Mouse (Mus musculus): ENCODE results near the gene Asb3. TPM values are rescaled to one million over a fixed set of nuclear protein-coding genes. Genes with fewer than 3 reads are reported as not detected.
A peak's percentile ranks its signal among the peaks of the same experiment; 100 is the strongest.
"Not testable (repeated sequence)": the region's sequence is repeated elsewhere in the genome, so short reads cannot be mapped to it uniquely, and the experiment has no call there.

Asb3 gene
- polyA plus RNA-seq, 1 experiment from 2014 or later = 34.7 TPM

- 71% methylated on average over 5 of the region's 5 CpGs for WGBS
- Histone ChIP-seq H3K27me3 (no peaks in the 10 kb centered on the region), H3K4me1 (peaks cover 11% of the 10 kb centered on the region), H3K9me3 (peaks cover 10% of the 10 kb centered on the region), H3K36me3 (replicated peaks) (peaks cover 37% of the 10 kb centered on the region), H3K27ac (no peak overlapping the region), H3K4me3 (replicated peaks) (peak overlapping the region; percentile 76), H3K9ac (no peak overlapping the region), H3K4me2 (peak overlapping the region; percentile 73)
- no peak for ATAC-seq (ENCODE audit: low FRiP score)
Measured at GRCm38 (mm10) chr11:30952829-30953228, 67.6 kb downstream of the Asb3 start.

GRCm38 (mm10) chr11:30953469-30954154 is 68.4 kb downstream of the Asb3 start:
- Histone ChIP-seq H3K27ac (peak overlapping the region; percentile 87), H3K9me3 (peaks cover 13% of the 10 kb centered on the region), H3K36me3 (replicated peaks) (peaks cover 32% of the 10 kb centered on the region), H3K27me3 (no peaks in the 10 kb centered on the region), H3K9ac (peak overlapping the region; percentile 87), H3K4me3 (replicated peaks) (peak overlapping the region; percentile 76), H3K4me2 (peak overlapping the region; percentile 73), H3K4me1 (peaks cover 11% of the 10 kb centered on the region)
- ATAC-seq (ENCODE audit: low FRiP score) = peak; percentile 91
- 1% methylated on average over 29 of the region's 32 CpGs for WGBS

- peak; percentile 99 for ATAC-seq (ENCODE audit: low FRiP score)
- under 1% methylated on average over 40 of the region's 40 CpGs for WGBS
- H3K9ac ChIP-seq = peak within 1 kb of the TSS; percentile 87
- H3K36me3 ChIP-seq (replicated peaks) = peaks cover 26% of the 10 kb centered on the region
- no peaks in the 10 kb centered on the region for H3K27me3 ChIP-seq
- peak within 1 kb of the TSS; percentile 73 for H3K4me2 ChIP-seq
- H3K9me3 ChIP-seq = peaks cover 17% of the 10 kb centered on the region
- peak within 1 kb of the TSS; percentile 87 for H3K27ac ChIP-seq
- peaks cover 11% of the 10 kb centered on the region for H3K4me1 ChIP-seq
- peak within 1 kb of the TSS; percentile 76 for H3K4me3 ChIP-seq (replicated peaks)
Measured at GRCm38 (mm10) chr11:30954279-30954725, 69.1 kb downstream of the Asb3 start, which contains the start of gene Erlec1. Erlec1 (minus strand) TSS chr11:30954335.

DNA sequence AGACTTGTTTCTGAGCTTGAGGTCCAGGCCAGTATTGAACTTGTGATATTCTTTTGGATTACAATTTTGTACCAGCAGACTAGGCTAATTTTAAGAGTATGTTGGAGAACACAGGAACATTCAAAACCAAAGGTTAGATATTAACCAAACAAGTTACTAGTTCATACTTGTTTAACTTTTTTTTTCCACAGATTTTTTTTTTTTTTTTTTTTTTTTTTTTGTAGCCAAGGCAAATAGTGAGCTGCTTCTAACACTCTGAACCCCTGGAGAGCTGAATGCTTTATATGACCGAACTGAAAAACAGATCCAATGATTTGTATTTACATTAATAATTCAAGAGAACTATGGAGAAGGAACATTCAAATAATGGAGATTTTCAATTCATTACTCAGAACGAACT is 100.0 kb downstream of the Asb3 start:
- Histone ChIP-seq H3K9ac (no peak overlapping the region), H3K27ac (no peak overlapping the region), H3K4me1 (peaks cover 6% of the 10 kb centered on the region), H3K36me3 (replicated peaks) (no peaks in the 10 kb centered on the region), H3K27me3 (no peaks in the 10 kb centered on the region), H3K9me3 (no peaks in the 10 kb centered on the region), H3K4me2 (peak overlapping the region; percentile 79; the same call in 1 of the 2 replicates), H3K4me3 (replicated peaks) (no peak overlapping the region)
- no peak for ATAC-seq (ENCODE audit: low FRiP score)
- WGBS = 58% methylated on average over 2 of the region's 2 CpGs

DNA sequence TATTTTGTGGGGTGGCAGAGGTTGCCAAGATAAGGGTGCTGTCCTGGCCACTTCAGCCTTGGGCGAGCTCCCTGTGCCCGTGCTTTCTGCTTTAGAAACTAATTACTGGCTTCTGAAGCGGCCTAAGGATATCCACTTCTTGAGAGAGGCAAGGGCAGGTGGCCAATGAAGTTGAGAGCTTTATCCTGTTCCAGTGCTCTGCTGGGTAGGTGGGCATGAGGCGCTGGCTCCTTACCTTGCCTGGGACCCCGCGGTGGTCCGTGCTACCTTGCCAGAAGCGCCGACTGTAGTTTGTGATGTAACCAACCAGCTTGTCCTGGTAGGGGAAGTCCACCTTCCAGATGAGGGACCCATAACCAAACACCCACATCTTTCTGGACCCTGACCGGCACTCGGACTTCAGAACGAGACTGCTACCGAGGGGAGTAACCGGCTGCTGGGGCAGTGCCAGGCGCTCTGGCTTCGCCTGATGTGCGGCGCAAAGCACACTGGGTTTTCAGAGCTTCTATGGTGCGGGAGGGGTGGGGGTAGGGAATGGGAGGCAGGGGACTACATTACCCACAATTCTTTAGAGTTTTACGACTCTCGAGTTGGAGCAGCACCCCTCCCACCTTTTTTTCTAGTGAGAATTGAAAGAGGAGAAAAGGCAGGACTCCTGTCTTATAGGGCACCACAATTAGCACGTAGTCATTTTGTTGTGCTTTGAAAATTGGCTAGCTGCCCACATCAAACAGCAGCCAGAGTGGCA is 100.8 kb downstream of the Asb3 start, which contains the start of gene Chac2:
Gene Chac2 (minus strand): TSS at position 474 of the 748 bp plus-strand sequence.
- no peaks in the 10 kb centered on the region for H3K9me3 ChIP-seq
- H3K4me2 ChIP-seq = peak within 1 kb of the TSS; percentile 79
- peak within 1 kb of the TSS; percentile 65 for H3K27ac ChIP-seq
- 2% methylated on average over 22 of the region's 22 CpGs for WGBS
- no peaks in the 10 kb centered on the region for H3K36me3 ChIP-seq (replicated peaks)
- H3K4me3 ChIP-seq (replicated peaks) = peak within 1 kb of the TSS; percentile 59
- H3K27me3 ChIP-seq = no peaks in the 10 kb centered on the region
- peak within 1 kb of the TSS; percentile 70 for H3K9ac ChIP-seq
- peak; percentile 99 for ATAC-seq (ENCODE audit: low FRiP score)
- peaks cover 6% of the 10 kb centered on the region for H3K4me1 ChIP-seq

DNA sequence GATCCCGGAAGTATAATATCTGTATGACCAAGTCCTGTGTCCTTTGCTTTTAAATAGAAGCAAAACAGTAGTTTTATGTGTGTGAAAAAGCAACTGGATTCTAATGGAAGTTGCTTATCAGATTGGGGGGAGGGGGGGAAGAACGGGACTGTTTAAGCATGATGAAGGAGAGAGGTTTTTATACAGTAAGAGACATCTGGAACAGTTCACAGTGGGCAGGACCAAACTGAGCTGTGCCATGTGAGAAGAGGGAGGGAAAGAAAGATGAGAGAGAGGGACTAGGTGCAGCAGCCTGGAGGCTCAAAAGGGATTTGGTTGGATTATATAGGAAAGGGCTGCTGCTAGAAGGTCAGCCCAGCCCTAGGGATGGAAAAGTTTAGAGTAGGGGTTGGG is 101.4 kb downstream of the Asb3 start:
- peak overlapping the region; percentile 79 for H3K4me2 ChIP-seq
- H3K4me3 ChIP-seq (replicated peaks) = peak overlapping the region; percentile 59
- 7% methylated on average over 2 of the region's 2 CpGs for WGBS
- H3K4me1 ChIP-seq = peaks cover 6% of the 10 kb centered on the region
- no peaks in the 10 kb centered on the region for H3K9me3 ChIP-seq
- peak overlapping the region; percentile 65 for H3K27ac ChIP-seq
- peak; percentile 80 for ATAC-seq (ENCODE audit: low FRiP score)
- no peaks in the 10 kb centered on the region for H3K36me3 ChIP-seq (replicated peaks)
- H3K9ac ChIP-seq = peak overlapping the region; percentile 70
- no peaks in the 10 kb centered on the region for H3K27me3 ChIP-seq

DNA sequence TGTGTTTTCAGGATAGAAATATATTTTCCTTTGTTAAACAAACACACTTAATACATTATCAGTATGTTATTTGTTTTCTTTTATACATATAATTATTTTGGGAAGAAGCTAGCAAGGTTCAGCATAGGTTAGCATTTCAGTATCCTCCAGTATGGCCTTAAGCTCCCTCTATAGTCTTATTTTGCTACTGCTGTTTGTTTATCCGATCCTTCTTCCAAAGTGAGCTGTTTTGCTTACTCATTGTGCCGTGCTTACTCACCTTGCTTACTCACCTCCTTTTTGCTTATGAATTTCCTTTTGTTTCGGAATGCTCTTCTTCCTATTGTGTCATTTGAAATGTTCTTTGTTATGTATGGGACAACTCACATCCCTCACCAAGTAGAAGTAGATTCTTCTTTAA is 111.5 kb downstream of the Asb3 start:
- no peak for ATAC-seq (ENCODE audit: low FRiP score)
- Histone ChIP-seq H3K4me2 (no peak overlapping the region), H3K27me3 (no peaks in the 10 kb centered on the region), H3K9me3 (no peaks in the 10 kb centered on the region), H3K9ac (no peak overlapping the region), H3K4me1 (no peaks in the 10 kb centered on the region), H3K27ac (no peak overlapping the region), H3K4me3 (replicated peaks) (no peak overlapping the region), H3K36me3 (replicated peaks) (0 out of 2 replicates have a peak, but pooled peaks cover 2% of the 10 kb centered on the region)
- 91% methylated on average over 3 of the region's 3 CpGs for WGBS

DNA sequence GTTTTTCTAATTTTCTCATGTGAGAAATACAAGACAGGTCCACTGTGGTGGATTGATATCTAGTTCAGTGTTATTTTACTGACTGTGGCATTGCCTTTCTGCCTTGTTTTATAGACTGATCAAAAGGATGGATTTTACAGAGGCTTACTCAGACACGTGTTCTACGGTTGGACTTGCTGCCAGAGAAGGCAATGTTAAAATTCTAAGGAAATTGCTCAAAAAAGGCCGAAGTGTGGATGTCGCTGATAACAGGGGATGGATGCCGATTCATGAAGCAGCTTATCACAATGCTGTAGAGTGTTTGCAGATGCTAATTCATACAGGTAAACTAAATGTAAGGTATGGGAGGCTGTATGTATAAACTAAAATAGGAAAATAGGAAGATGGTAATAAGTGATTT is 113.0 kb downstream of the Asb3 start:
- WGBS = 92% methylated on average over 5 of the region's 5 CpGs
- Histone ChIP-seq H3K9me3 (no peaks in the 10 kb centered on the region), H3K36me3 (replicated peaks) (0 out of 2 replicates have a peak, but pooled peaks cover 2% of the 10 kb centered on the region), H3K27ac (no peak overlapping the region), H3K4me1 (no peaks in the 10 kb centered on the region), H3K27me3 (no peaks in the 10 kb centered on the region), H3K9ac (no peak overlapping the region), H3K4me2 (no peak overlapping the region), H3K4me3 (replicated peaks) (no peak overlapping the region)
- no peak for ATAC-seq (ENCODE audit: low FRiP score)

GRCm38 (mm10) chr11:30998704-30999103 is 113.5 kb downstream of the Asb3 start:
- no peaks in the 10 kb centered on the region for H3K4me1 ChIP-seq
- ATAC-seq (ENCODE audit: low FRiP score) = no peak
- H3K27me3 ChIP-seq = no peaks in the 10 kb centered on the region
- H3K36me3 ChIP-seq (replicated peaks) = 0 out of 2 replicates have a peak, but pooled peaks cover 2% of the 10 kb centered on the region
- no peak overlapping the region for H3K4me2 ChIP-seq
- H3K27ac ChIP-seq = no peak overlapping the region
- no peaks in the 10 kb centered on the region for H3K9me3 ChIP-seq
- no peak overlapping the region for H3K9ac ChIP-seq
- 96% methylated on average over 2 of the region's 2 CpGs for WGBS
- no peak overlapping the region for H3K4me3 ChIP-seq (replicated peaks)

DNA sequence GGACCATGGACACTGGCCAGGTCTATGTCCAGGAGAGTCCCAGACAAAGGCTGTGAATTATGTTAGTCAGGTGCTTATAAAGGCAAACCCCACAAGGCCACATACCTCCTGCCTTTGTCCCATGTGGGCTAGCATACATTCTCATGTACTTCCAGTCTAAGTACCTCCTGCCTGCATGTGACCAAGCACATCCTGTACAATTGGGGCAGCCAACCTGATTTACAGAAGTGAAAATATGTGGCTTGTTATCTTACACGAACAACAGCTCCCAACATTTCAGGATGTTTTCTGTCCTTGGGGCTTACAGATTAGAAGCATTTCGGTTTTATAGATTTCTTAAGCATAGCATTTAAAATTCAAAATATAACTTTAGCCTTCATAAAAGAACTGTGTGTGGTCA is 114.8 kb downstream of the Asb3 start:
- no peaks in the 10 kb centered on the region for H3K27me3 ChIP-seq
- no peak overlapping the region for H3K4me2 ChIP-seq
- no peak for ATAC-seq (ENCODE audit: low FRiP score)
- no peaks in the 10 kb centered on the region for H3K9me3 ChIP-seq
- no peak overlapping the region for H3K4me3 ChIP-seq (replicated peaks)
- no peaks in the 10 kb centered on the region for H3K4me1 ChIP-seq
- 0 out of 2 replicates have a peak, but pooled peaks cover 2% of the 10 kb centered on the region for H3K36me3 ChIP-seq (replicated peaks)
- 90% methylated on average over 2 of the region's 2 CpGs for WGBS
- H3K27ac ChIP-seq = no peak overlapping the region
- no peak overlapping the region for H3K9ac ChIP-seq

GRCm38 (mm10) chr11:31001169-31001908 is 116.1 kb downstream of the Asb3 start:
- H3K9ac ChIP-seq = no peak overlapping the region
- WGBS = 92% methylated on average over 4 of the region's 4 CpGs
- H3K4me2 ChIP-seq = no peak overlapping the region
- H3K36me3 ChIP-seq (replicated peaks) = 0 out of 2 replicates have a peak, but pooled peaks cover 2% of the 10 kb centered on the region
- H3K4me1 ChIP-seq = no peaks in the 10 kb centered on the region
- no peak overlapping the region for H3K27ac ChIP-seq
- H3K4me3 ChIP-seq (replicated peaks) = no peak overlapping the region
- H3K27me3 ChIP-seq = no peaks in the 10 kb centered on the region
- no peak for ATAC-seq (ENCODE audit: low FRiP score)
- H3K9me3 ChIP-seq = no peaks in the 10 kb centered on the region

DNA sequence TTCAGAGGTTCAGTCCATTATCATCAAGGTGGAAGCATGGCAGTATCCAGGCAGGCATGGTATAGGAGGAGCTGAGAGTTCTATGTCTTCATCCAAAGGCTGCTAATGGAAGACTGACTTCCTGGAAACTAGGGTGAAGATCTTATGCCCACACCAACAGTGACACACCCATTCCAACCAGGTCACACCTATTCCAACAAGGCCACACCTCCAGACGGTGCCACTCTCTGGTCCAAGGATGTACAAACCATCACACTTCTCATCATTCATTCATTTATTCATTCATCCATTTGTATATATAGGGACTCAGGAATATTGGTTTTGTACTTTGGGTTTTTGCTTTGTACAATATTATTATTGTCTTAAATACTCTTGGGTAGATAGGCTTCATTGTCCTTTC is 124.5 kb downstream of the Asb3 start:
- H3K4me1 ChIP-seq; ATAC-seq (ENCODE audit: low FRiP score); H3K27ac ChIP-seq; H3K4me2 ChIP-seq; H3K36me3 ChIP-seq (replicated peaks); H3K9me3 ChIP-seq; H3K9ac ChIP-seq; H3K4me3 ChIP-seq (replicated peaks); H3K27me3 ChIP-seq: not testable (repeated sequence)
- 96% methylated on average over 1 of the region's 1 CpGs for WGBS

Measured in forebrain, embryonic 12.5 days (tissue).